9 mouse cellular contexts compared by ENCODE assay signal in genomic region chr2:169360272-169360671, GRCm38 (mm10).
DNase-seq lines count a peak whose midpoint lies in the region; ATAC-seq and TF ChIP-seq lines count a peak whose summit lies in the region.
"Had no signal": no experiment of that assay in that cellular context is flagged by ENCODE, and none has a peak within 500 bp of the region (broad histone marks: within the 10 kb centered on the region; RNA-seq: fewer than 3 reads in every experiment).

No protein-coding gene starts in this region.

- H3K27ac ChIP-seq in cortical plate, adult 2 months (ENCODE audit: insufficient read depth, low read length), result no peak overlapping the region
- H3K27ac ChIP-seq in heart, embryonic 16.5 days (ENCODE audit: low read length), result no peak overlapping the region

- H3K27me3 ChIP-seq in heart, embryonic 16.5 days (ENCODE audit: control insufficient read depth, insufficient read depth, low read length), result 0 out of 2 replicates have a peak, but pooled peaks cover 6% of the 10 kb centered on the region
- H3K27me3 ChIP-seq: CH12.LX had no signal

- no peak overlapping the region for H3K4me3 ChIP-seq in cortical plate, adult 2 months (ENCODE audit: insufficient read depth, low read length)
- no peak overlapping the region for H3K4me3 ChIP-seq in heart, embryonic 16.5 days (ENCODE audit: low read length)

- H3K9me3 ChIP-seq in heart, embryonic 16.5 days (replicated peaks; ENCODE audit: control insufficient read depth, low read length), result no peaks in the 10 kb centered on the region

- no peaks in the 10 kb centered on the region for H3K4me1 ChIP-seq in cortical plate, adult 2 months (ENCODE audit: control insufficient read depth, insufficient read depth, low read length)
- peaks cover 5% of the 10 kb centered on the region; the same call in 1 of the 2 replicates for H3K4me1 ChIP-seq in heart, embryonic 16.5 days (ENCODE audit: control insufficient read depth, insufficient read depth, low read length)

- peak; percentile 58 to 69 for DNase-seq in cerebellum, postnatal 4 days (ENCODE audit: low spot score in 2 of 2)
- DNase-seq in kidney, postnatal 4 days, result peak; percentile 69 to 77
- peak; percentile 51 to 63 for DNase-seq in lung, postnatal 4 days
- peak; percentile 35 for DNase-seq in right cerebral cortex, postnatal 14 days

- H3K36me3 ChIP-seq in heart, embryonic 16.5 days (ENCODE audit: control insufficient read depth, insufficient read depth), result no peaks in the 10 kb centered on the region

- TF ChIP-seq POLR2A in cortical plate, adult 2 months (IDR thresholded peaks at IDR 0.05; ENCODE audit: extremely low read depth, insufficient read depth, low read length), result no peak

- 0 out of 2 replicates have a peak, but pooled peaks have one; percentile 21 for TF ChIP-seq CTCF in cortical plate, adult 2 months (IDR thresholded peaks at IDR 0.05; ENCODE audit: extremely low read depth, insufficient read depth, low read length)

- 17% methylated on average over 15 of the region's 15 CpGs for WGBS in heart, embryonic 16.5 days

- ATAC-seq in cerebellum, adult (ENCODE audit: insufficient number of reproducible peaks, low FRiP score, low TSS enrichment), result no peak
- no peak for ATAC-seq in heart, embryonic 16.5 days (replicated peaks; ENCODE audit: extremely low read depth, insufficient read depth, low FRiP score)
- ATAC-seq in megakaryocyte-erythroid progenitor cell, adult 5-6 weeks (replicated peaks; ENCODE audit: low FRiP score, low TSS enrichment, poor library complexity, severe bottlenecking), result no peak

- peak overlapping the region; percentile 53 for H3K4me2 ChIP-seq in heart, embryonic 16.5 days (ENCODE audit: low read depth, low read length)

- H3K9ac ChIP-seq in heart, embryonic 16.5 days (ENCODE audit: low read length), result 0 out of 2 replicates have a peak overlapping the region, but pooled peaks have one; percentile 28
